Mouse (Mus musculus): ENCODE measurements around the gene Hist1h1c. TPM values are rescaled to one million over a fixed set of nuclear protein-coding genes. Genes with fewer than 3 reads are reported as not detected.
A peak's percentile ranks its signal among the peaks of the same experiment; 100 is the strongest.

Gene Hist1h1c
- polyA plus RNA-seq, 1 experiment from 2014 or later = 107 TPM

DNA sequence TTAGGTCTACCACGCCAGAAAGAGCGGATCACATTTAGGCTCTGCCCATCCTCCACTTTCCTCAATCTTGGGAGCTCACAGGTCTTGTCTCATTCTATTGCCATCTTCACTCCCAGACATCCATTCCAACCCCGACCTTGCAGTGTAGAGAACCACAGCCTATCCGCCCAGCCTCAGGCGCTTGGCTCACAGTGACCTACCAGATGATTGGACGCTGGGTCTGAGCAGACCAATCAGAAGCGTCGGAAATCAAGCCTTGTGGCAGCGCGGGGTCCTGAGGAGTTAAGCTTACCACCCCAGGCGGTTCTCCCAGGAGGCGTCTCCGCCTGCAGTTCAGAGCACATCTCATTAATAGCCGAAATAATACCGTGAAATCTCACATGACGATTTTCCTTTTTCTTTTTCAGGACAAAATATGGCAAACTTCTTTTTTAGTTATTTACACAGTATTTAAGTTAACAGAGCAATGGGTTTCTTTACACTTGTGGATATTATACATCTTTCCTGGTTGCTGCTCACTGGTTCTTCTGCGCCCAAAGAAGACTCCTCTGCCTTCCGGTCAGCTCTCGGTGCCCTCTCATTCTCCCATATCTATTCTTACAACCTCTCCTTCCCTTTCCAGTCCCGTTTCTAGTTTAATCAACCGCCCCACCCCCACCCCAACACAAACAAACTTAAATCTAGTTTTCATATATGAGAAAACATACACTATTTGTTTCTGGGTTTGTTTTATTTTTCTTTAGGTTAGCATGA is 34.1 kb downstream of the Hist1h1c start:
- H3K4me3 ChIP-seq (ENCODE audit: low read depth, low read length) = no peak overlapping the region; the same call in 1 of the 2 replicates
- H3K27me3 ChIP-seq (replicated peaks; ENCODE audit: control insufficient read depth, insufficient read depth, low read length) = no peaks in the 10 kb centered on the region
- peak overlapping the region; percentile 51 for H3K4me2 ChIP-seq (replicated peaks; ENCODE audit: low read depth)
- 26% methylated on average over 21 of the region's 21 CpGs for WGBS
- no peak for TF ChIP-seq CTCF (IDR thresholded peaks at IDR 0.05; ENCODE audit: low read depth)
- H3K4me1 ChIP-seq (replicated peaks; ENCODE audit: control insufficient read depth, insufficient read depth, low read length) = no peaks in the 10 kb centered on the region
- no peaks in the 10 kb centered on the region for H3K9me3 ChIP-seq (ENCODE audit: control insufficient read depth)
- H3K36me3 ChIP-seq (ENCODE audit: control insufficient read depth, insufficient read depth) = no peaks in the 10 kb centered on the region
- ATAC-seq = peak; percentile 45; the same call in 1 of the 2 replicates
- H3K9ac ChIP-seq (ENCODE audit: low read depth, low read length) = no peak overlapping the region
- no peak overlapping the region for H3K27ac ChIP-seq (ENCODE audit: low read depth, low read length)

DNA sequence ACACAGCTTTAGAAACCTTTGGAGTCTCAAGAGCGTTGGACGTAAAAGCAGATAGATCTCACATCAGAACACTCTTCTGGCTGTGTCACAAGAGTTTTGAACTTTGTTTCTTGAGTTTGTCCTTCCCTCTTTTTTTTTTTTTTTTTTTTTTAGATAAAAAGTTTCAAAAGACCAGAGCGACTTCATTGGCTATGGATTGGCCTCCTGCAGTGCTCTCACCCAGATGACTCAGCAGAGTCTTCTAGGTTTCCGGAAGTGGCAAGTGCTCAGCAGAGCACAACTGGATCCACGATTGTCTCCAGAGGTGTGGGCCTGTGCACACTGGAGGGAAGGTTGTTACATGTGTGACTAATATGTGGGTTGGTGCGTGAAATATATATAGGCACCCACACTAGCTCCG is 39.7 kb downstream of the Hist1h1c start:
- no peaks in the 10 kb centered on the region for H3K9me3 ChIP-seq (ENCODE audit: control insufficient read depth)
- H3K36me3 ChIP-seq (ENCODE audit: control insufficient read depth, insufficient read depth) = no peaks in the 10 kb centered on the region
- H3K27me3 ChIP-seq (replicated peaks; ENCODE audit: control insufficient read depth, insufficient read depth, low read length) = no peaks in the 10 kb centered on the region
- WGBS = 84% methylated on average over 7 of the region's 7 CpGs
- no peak overlapping the region for H3K27ac ChIP-seq (ENCODE audit: low read depth, low read length)
- H3K4me2 ChIP-seq (replicated peaks; ENCODE audit: low read depth) = no peak overlapping the region
- ATAC-seq = peak; percentile 59; the same call in 1 of the 2 replicates
- no peak overlapping the region for H3K9ac ChIP-seq (ENCODE audit: low read depth, low read length)
- H3K4me3 ChIP-seq (ENCODE audit: low read depth, low read length) = no peak overlapping the region
- H3K4me1 ChIP-seq (replicated peaks; ENCODE audit: control insufficient read depth, insufficient read depth, low read length) = no peaks in the 10 kb centered on the region
- TF ChIP-seq CTCF (IDR thresholded peaks at IDR 0.05; ENCODE audit: low read depth) = no peak

DNA sequence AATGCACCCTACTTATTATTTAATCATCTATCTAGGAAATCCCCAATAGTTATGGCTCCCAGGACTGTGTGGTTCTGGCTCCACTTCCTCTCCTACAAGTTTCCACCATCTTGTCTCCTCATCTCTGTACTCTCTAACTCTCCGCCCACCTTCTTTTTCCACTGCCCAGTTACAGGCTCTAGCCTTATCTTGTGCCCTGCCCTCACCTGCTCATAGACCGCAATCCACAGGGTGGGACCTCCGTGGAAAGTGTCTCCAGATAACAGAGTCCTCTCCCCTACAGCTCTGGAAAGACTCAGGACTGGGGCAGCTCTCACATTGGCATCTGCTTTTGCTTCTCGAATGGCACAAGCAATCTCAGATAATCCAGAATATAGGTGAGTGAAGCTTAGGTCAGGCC is 40.4 kb downstream of the Hist1h1c start:
- ATAC-seq = no peak
- Histone ChIP-seq H3K4me3 (ENCODE audit: low read depth, low read length) (no peak overlapping the region), H3K9ac (ENCODE audit: low read depth, low read length) (no peak overlapping the region), H3K27ac (ENCODE audit: low read depth, low read length) (no peak overlapping the region), H3K36me3 (ENCODE audit: control insufficient read depth, insufficient read depth) (no peaks in the 10 kb centered on the region), H3K9me3 (ENCODE audit: control insufficient read depth) (no peaks in the 10 kb centered on the region), H3K4me2 (replicated peaks; ENCODE audit: low read depth) (no peak overlapping the region), H3K27me3 (replicated peaks; ENCODE audit: control insufficient read depth, insufficient read depth, low read length) (no peaks in the 10 kb centered on the region), H3K4me1 (replicated peaks; ENCODE audit: control insufficient read depth, insufficient read depth, low read length) (no peaks in the 10 kb centered on the region)
- no peak for TF ChIP-seq CTCF (IDR thresholded peaks at IDR 0.05; ENCODE audit: low read depth)
- 52% methylated on average over 4 of the region's 4 CpGs for WGBS

Small RNA genes within 50 kb of the gene (microRNA-seq; reads per million reads assigned to microRNA genes)
- gene Gm44314 (not detected), gene Gm44484 (not detected)

Other genes with a start within 250 kb of the Hist1h1c start
- not detected in 2 replicates for gene Btn2a2, start 250.0 kb upstream of the Hist1h1c start, polyA plus RNA-seq (2015; fragmentation: Nextera tagmentation; extraction: Ambion mirVana)
- gene Hist1h4h, start 207.8 kb upstream of the Hist1h1c start, polyA plus RNA-seq (2015; fragmentation: Nextera tagmentation; extraction: Ambion mirVana) = 6.1 and 8.1 TPM in 2 replicates
- 2.7 and 3.0 TPM in 2 replicates for gene Hist1h2af, start 204.9 kb upstream of the Hist1h1c start, polyA plus RNA-seq (2015; fragmentation: Nextera tagmentation; extraction: Ambion mirVana)
- gene Hist1h3g, start 203.4 kb upstream of the Hist1h1c start, polyA plus RNA-seq (2015; fragmentation: Nextera tagmentation; extraction: Ambion mirVana) = 1.2 and 2.1 TPM in 2 replicates
- gene Hist1h2bh, start 195.4 kb upstream of the Hist1h1c start, polyA plus RNA-seq (2015; fragmentation: Nextera tagmentation; extraction: Ambion mirVana) = 0.18 and 0.23 TPM in 2 replicates
- gene Hist1h3f, start 194.8 kb upstream of the Hist1h1c start, polyA plus RNA-seq (2015; fragmentation: Nextera tagmentation; extraction: Ambion mirVana) = 0.37 TPM in 1 of 2 replicates, not detected in the other
- 0.46 TPM in 1 of 2 replicates, not detected in the other for gene Hist1h4f, start 187.2 kb upstream of the Hist1h1c start, polyA plus RNA-seq (2015; fragmentation: Nextera tagmentation; extraction: Ambion mirVana)
- gene Hist1h1d, start 185.5 kb upstream of the Hist1h1c start, polyA plus RNA-seq (2015; fragmentation: Nextera tagmentation; extraction: Ambion mirVana) = 0.13 and 0.21 TPM in 2 replicates
- gene Hist1h3e, start 176.4 kb upstream of the Hist1h1c start, polyA plus RNA-seq (2015; fragmentation: Nextera tagmentation; extraction: Ambion mirVana) = 2.2 and 2.4 TPM in 2 replicates
- gene Hist1h2ae, start 167.6 kb upstream of the Hist1h1c start, polyA plus RNA-seq (2015; fragmentation: Nextera tagmentation; extraction: Ambion mirVana) = 17.7 and 24.0 TPM in 2 replicates
- gene Hist1h2bg, start 167.4 kb upstream of the Hist1h1c start, polyA plus RNA-seq (2015; fragmentation: Nextera tagmentation; extraction: Ambion mirVana) = 3.1 and 4.4 TPM in 2 replicates
- 0.64 and 1.3 TPM in 2 replicates for gene Hist1h2bf, start 164.6 kb upstream of the Hist1h1c start, polyA plus RNA-seq (2015; fragmentation: Nextera tagmentation; extraction: Ambion mirVana)
- gene Hist1h2ad, start 164.4 kb upstream of the Hist1h1c start, polyA plus RNA-seq (2015; fragmentation: Nextera tagmentation; extraction: Ambion mirVana) = 0.97 and 1.3 TPM in 2 replicates
- 1.6 and 2.3 TPM in 2 replicates for gene Hist1h3d, start 163.0 kb upstream of the Hist1h1c start, polyA plus RNA-seq (2015; fragmentation: Nextera tagmentation; extraction: Ambion mirVana)
- gene Hist1h4d, start 157.2 kb upstream of the Hist1h1c start, polyA plus RNA-seq (2015; fragmentation: Nextera tagmentation; extraction: Ambion mirVana) = 34.7 and 35.3 TPM in 2 replicates
- 0.30 and 0.46 TPM in 2 replicates for gene Hist1h2be, start 117.7 kb upstream of the Hist1h1c start, polyA plus RNA-seq (2015; fragmentation: Nextera tagmentation; extraction: Ambion mirVana)
- gene Hist1h1e, start 116.2 kb upstream of the Hist1h1c start, polyA plus RNA-seq (2015; fragmentation: Nextera tagmentation; extraction: Ambion mirVana) = 6.8 and 6.9 TPM in 2 replicates
- gene Hist1h2ac, start 54.9 kb upstream of the Hist1h1c start, polyA plus RNA-seq (2015; fragmentation: Nextera tagmentation; extraction: Ambion mirVana) = 0.46 TPM in 2 replicates
- gene Hist1h2bc, start 54.6 kb upstream of the Hist1h1c start, polyA plus RNA-seq (2015; fragmentation: Nextera tagmentation; extraction: Ambion mirVana) = 211 and 224 TPM in 2 replicates
- not detected in 2 replicates for gene Hist1h1t, start 43.0 kb upstream of the Hist1h1c start, polyA plus RNA-seq (2015; fragmentation: Nextera tagmentation; extraction: Ambion mirVana)
- 2.9 and 3.0 TPM in 2 replicates for gene Hist1h4c, start 40.4 kb upstream of the Hist1h1c start, polyA plus RNA-seq (2015; fragmentation: Nextera tagmentation; extraction: Ambion mirVana)
- 12.5 TPM in 2 replicates for gene Hfe, start 28.0 kb upstream of the Hist1h1c start, polyA plus RNA-seq (2015; fragmentation: Nextera tagmentation; extraction: Ambion mirVana)
- gene Hist1h3c, start 6.8 kb downstream of the Hist1h1c start, polyA plus RNA-seq (2015; fragmentation: Nextera tagmentation; extraction: Ambion mirVana) = 1.2 and 1.4 TPM in 2 replicates
- gene Hist1h2bb, start 7.9 kb downstream of the Hist1h1c start, polyA plus RNA-seq (2015; fragmentation: Nextera tagmentation; extraction: Ambion mirVana) = 0.37 and 0.48 TPM in 2 replicates
- gene Hist1h2ab, start 12.3 kb downstream of the Hist1h1c start, polyA plus RNA-seq (2015; fragmentation: Nextera tagmentation; extraction: Ambion mirVana) = 11.7 and 12.1 TPM in 2 replicates
- 1.3 and 1.5 TPM in 2 replicates for gene Hist1h3b, start 13.5 kb downstream of the Hist1h1c start, polyA plus RNA-seq (2015; fragmentation: Nextera tagmentation; extraction: Ambion mirVana)
- 0.76 and 1.4 TPM in 2 replicates for gene Hist1h4b, start 18.2 kb downstream of the Hist1h1c start, polyA plus RNA-seq (2015; fragmentation: Nextera tagmentation; extraction: Ambion mirVana)
- 0.43 TPM in 1 of 2 replicates, not detected in the other for gene Hist1h4a, start 22.4 kb downstream of the Hist1h1c start, polyA plus RNA-seq (2015; fragmentation: Nextera tagmentation; extraction: Ambion mirVana)
- gene Hist1h3a, start 23.6 kb downstream of the Hist1h1c start, polyA plus RNA-seq (2015; fragmentation: Nextera tagmentation; extraction: Ambion mirVana) = 4.1 and 4.5 TPM in 2 replicates
- 0.60 and 0.85 TPM in 2 replicates for gene Hist1h1a, start 24.9 kb downstream of the Hist1h1c start, polyA plus RNA-seq (2015; fragmentation: Nextera tagmentation; extraction: Ambion mirVana)
- 0.10 TPM in 1 of 2 replicates, not detected in the other for gene Trim38, start 31.1 kb downstream of the Hist1h1c start, polyA plus RNA-seq (2015; fragmentation: Nextera tagmentation; extraction: Ambion mirVana)
- 0.05 TPM in 1 of 2 replicates, not detected in the other for gene Slc17a2, start 68.2 kb downstream of the Hist1h1c start, polyA plus RNA-seq (2015; fragmentation: Nextera tagmentation; extraction: Ambion mirVana)
- gene Slc17a3, start 100.6 kb downstream of the Hist1h1c start, polyA plus RNA-seq (2015; fragmentation: Nextera tagmentation; extraction: Ambion mirVana) = 0.09 and 0.12 TPM in 2 replicates
- gene Slc17a1, start 128.9 kb downstream of the Hist1h1c start, polyA plus RNA-seq (2015; fragmentation: Nextera tagmentation; extraction: Ambion mirVana) = 0.68 and 0.98 TPM in 2 replicates
- gene Slc17a4, start 176.2 kb downstream of the Hist1h1c start, polyA plus RNA-seq (2015; fragmentation: Nextera tagmentation; extraction: Ambion mirVana) = 31.3 and 39.0 TPM in 2 replicates
- not detected in 2 replicates for gene Hist1h2ba, start 195.3 kb downstream of the Hist1h1c start, polyA plus RNA-seq (2015; fragmentation: Nextera tagmentation; extraction: Ambion mirVana)
- not detected in 2 replicates for gene Hist1h2aa, start 195.7 kb downstream of the Hist1h1c start, polyA plus RNA-seq (2015; fragmentation: Nextera tagmentation; extraction: Ambion mirVana)

All from intestine, postnatal 0 days (tissue).